Mouse (Mus musculus) C2C12 (cell line): ENCODE measurements around the gene Gm11444.

ENCODE experiments used
- CEBPB ChIP-seq: IDR thresholded peaks from one replicate; pipeline ENCODE4 v1.6.1; 2011; ENCODE audit warnings: low read depth, mild to moderate bottlenecking, control low read depth, moderate library complexity
- CTCF ChIP-seq: IDR thresholded peaks from one replicate; pipeline ENCODE4 v1.5.1; 2011; ENCODE audit not compliant: control insufficient read depth, insufficient read depth, insufficient read length
- MAX ChIP-seq: IDR thresholded peaks from one replicate; pipeline ENCODE4 v1.6.1; 2011; ENCODE audit warnings: mild to moderate bottlenecking, control low read depth
- MYOG ChIP-seq: IDR thresholded peaks from one replicate; pipeline ENCODE4 v1.6.1; 2011; ENCODE audit not compliant: control insufficient read depth, insufficient read length; ENCODE audit errors: extremely low read depth
- USF1 ChIP-seq: IDR thresholded peaks from one replicate; pipeline ENCODE4 v1.6.1; 2011; ENCODE audit warnings: low read depth, mild to moderate bottlenecking, control low read depth, moderate library complexity

DNA sequence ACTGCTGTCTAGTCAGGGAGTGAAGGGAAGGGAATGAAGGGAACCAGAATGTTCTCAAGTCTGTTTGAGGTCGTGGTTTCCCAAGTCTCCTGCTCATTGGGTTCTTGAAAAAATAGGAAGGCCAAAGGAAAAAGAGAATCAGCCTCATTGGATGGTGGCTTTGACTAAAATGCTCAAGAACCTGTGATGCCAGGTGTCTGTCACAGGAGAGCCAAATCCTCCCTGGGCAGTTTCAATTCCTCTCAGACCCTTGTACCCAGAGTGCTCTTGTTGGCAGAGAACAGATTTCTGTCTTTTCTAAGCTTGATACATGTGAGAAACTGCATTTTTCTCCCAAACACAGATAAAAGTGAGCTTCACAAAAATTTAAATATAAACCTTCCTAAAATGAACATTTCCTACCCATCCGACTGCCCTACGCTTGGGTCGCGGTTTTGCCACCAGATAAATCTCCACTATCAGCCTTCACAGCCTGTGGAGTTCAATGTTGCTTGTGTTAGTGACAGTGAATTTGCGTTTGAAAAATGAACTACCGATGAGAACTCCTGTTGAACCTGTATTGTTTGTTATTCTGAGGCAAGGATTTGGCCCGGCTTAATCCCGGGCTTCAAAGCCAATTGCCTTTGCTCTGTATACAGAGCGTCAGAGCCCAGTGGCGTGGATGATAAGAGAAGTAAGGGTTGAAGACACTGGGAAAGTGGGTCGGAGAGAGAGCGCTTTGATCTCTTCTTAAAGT lies 43.4 kb upstream of the Gm11444 start:
- TF ChIP-seq MYOG: no peak
- TF ChIP-seq MAX: no peak
- TF ChIP-seq USF1: no peak
- no peak for TF ChIP-seq CTCF
- no peak for TF ChIP-seq CEBPB
